Mouse (Mus musculus) ES-Bruce4 (cell line): Measurements from ENCODE around the gene Uqcc2.

Experiments used
- CTCF ChIP-seq: IDR thresholded peaks from one replicate; pipeline ENCODE4 v1.8.1; 2011; ENCODE audit warnings: low read depth, low read length
- EP300 ChIP-seq: IDR thresholded peaks from 2 replicates; pipeline ENCODE4 v1.6.1; 2011; ENCODE audit warnings: low read depth, low read length; ENCODE audit not compliant: insufficient read depth

GRCm38 (mm10) chr17:27173715-27174114 is 40.0 kb upstream of the Uqcc2 start:
- TF ChIP-seq CTCF (no peak), EP300 (no peak)
